Mouse (Mus musculus) thymus, postnatal 14 days (tissue): ENCODE data around the gene Atp5e.

Experiments used
- DNase-seq: peaks from one replicate; pipeline ENCODE4 v3.0.0; 2021

Gene Atp5e

DNA sequence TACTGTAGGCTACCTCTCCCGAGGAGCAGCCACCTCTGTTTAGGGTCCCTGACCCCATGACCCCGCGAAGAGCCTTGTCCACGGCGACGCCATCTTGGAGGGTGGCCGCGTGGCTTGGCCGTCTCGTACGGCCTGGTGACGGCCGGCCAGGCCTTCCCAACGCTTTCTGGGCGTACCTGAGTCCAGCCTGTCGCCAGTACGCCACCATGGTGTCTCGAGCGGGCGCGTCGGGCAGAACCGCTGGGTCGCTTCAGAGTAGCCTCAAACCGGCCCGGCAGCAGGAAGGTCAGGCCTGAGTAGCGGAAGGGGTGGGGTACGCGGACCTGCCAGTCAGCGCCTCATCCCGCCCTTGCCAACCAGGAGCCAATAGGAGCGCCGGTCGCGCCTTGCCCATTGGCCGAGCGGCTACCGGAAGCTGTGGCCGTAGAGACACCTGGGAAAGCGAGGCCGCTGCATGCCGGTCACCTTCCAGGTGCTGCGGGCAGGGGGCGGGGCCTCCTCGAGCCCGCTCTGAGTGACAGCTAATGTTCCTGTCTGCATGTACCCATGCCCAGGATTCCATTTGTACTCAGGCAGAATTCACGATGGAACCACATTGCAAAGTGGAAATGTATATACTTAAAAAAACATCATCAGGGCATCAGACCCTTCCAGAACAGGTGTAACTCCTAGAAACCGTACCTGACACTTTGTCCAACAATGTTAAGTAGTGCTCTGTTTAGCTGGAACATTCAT is at the start of gene Atp5e:
Gene Atp5e, minus strand, starts transcription at position 317 of the 735 bp plus-strand sequence.
- peak; percentile 94 for DNase-seq

- no peak for DNase-seq
Observed at GRCm38 (mm10) chr2:174509825-174510224, 45.9 kb upstream of the Atp5e start.

DNA sequence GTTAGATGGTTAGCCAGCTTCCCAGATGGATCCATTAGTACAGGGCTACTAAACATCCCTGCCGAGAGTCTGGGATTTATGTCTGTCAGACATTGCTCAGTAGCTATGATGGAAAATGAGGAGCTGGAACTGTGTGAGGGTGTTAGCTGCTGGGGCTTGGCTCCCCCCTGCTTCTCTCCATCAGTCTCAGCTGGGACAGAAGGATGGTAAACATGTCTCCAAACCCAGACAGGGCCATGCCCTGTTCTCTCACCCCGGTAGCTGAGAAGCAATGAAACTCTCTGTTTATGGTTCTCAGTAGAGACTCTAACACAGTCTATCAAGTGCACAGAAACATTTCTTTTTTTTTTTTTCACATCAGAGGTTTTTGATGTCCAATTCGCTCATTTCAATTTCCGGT is 44.1 kb upstream of the Atp5e start:
- DNase-seq = no peak

- DNase-seq = no peak
Observed at GRCm38 (mm10) chr2:174502831-174503460, 39.0 kb upstream of the Atp5e start.

DNA sequence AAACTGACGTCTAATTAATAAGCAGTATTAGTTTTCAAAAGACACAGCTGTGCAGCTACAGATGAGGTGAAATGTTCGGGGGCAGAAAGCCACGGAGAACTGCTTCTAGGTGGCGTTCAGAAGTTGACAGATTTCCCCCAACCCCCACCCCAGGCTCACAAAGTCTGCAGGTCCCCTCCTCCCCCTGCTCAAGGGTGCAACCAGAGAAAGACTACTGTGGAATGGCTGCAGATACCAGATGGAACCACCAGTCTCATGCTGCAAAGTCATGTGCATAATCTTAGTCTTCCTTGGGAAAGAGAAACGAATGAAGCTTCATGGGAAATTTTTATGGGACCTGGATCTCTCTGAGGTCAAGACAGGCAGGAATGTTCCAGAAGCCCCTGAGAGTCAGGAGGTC is 38.4 kb upstream of the Atp5e start:
- no peak for DNase-seq

DNA sequence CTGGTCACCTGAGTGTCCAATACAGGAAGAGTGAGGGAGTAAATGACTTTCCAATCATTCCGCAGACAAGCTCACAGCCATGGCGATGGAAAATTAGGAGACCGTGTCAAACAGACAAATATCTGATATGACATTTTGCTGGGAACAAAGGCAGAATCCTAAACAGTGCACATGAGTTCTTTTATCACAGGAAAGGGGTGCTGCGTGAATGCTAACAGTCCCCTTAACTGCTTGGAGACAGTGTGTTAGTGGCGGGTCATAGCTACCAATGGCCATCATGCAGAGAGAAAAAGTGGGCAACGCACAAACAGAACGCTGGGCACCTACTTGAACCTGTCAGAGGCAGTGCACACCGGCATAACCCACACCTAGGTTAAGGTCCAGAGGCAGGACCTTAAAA is 37.6 kb upstream of the Atp5e start:
- DNase-seq = no peak

- no peak for DNase-seq
Observed at GRCm38 (mm10) chr2:174500814-174501503, 37.1 kb upstream of the Atp5e start.

DNA sequence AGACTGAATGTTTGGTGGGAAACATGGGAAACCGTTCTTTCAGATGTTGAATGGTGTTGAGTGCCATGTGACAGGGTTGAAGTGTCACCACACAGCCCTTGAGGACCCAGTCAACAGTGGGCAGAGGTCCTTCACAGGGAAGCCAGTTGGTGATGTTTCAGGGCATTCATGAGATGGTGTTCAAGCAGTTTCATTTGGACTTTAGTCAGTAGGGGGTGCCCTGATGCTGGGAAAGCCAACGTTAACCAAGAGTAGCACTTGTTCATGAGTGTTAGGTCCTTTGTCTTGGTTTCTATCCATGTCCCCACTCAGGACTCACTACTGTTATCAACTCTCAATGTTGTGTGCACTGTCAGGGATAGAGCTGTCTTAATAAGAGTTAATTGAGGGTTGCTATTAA is 29.0 kb upstream of the Atp5e start:
- peak; percentile 56 for DNase-seq

DNA sequence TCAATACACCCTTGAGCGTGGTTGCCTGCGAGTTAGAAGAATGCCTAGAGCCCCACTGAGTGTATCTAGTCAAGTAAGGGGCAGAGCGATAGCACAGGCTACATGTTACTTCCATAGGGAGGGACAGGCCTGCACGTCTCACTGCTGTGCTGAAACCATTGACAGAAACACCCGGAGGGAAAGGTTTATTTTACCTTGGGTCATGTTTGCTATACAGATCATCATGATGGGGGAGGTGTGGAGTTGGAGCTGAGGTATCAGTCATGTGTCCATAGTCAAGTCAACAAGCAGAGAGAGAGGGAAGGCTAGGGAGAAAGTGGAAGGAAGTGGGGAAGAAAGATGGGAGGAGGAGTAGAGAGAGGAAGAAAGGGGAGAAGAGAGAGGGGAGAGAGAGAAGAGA is 23.1 kb upstream of the Atp5e start:
- DNase-seq = no peak

GRCm38 (mm10) chr2:174478746-174479145 is 14.8 kb upstream of the Atp5e start:
- no peak for DNase-seq

- DNase-seq = no peak
Observed at GRCm38 (mm10) chr2:174477543-174478319, 13.8 kb upstream of the Atp5e start.

DNA sequence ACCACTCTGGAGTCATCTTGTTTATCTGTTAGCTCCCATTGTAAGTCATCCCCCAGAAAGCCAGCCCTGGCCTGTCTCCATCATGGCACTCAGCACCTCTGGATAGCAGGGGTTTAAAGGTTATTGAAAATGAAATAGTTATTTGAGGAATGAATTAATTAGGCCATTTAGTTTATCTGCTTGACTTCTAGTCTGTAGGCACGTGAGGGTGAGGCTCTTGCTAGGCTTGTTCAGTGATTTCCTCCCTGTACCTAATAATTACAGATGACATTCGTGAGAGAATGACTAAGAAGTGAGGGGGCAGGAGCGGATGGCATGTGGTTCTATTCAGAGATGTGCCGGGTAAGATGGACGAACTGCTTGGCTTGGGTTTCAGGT is 9.6 kb upstream of the Atp5e start:
- no peak for DNase-seq

- peak; percentile 100 for DNase-seq
Observed at GRCm38 (mm10) chr2:174472818-174473549, 9.1 kb upstream of the Atp5e start, which contains the start of gene Prelid3b. Gene Prelid3b (minus strand): TSS chr2:174473081.

DNA sequence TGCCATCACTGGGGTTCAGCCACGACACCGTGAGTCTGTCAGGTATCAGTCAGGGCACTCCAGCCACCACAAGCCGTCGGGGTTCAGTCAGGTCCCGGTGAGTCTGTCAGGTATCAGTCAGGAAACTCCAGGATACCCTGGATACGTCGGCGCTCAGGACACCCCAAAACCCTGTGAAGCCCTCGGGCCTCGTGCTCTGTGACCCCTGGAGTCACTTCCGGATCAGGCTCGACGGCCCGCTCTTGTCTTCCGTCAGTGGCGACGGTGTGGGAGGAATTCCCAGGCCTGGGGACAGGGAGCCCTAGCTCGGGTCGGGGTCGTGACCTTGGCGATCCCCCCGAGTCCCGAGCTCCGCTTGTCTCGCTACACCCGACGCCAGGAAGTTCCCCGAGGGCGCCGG is 8.5 kb upstream of the Atp5e start:
- DNase-seq = no peak

DNA sequence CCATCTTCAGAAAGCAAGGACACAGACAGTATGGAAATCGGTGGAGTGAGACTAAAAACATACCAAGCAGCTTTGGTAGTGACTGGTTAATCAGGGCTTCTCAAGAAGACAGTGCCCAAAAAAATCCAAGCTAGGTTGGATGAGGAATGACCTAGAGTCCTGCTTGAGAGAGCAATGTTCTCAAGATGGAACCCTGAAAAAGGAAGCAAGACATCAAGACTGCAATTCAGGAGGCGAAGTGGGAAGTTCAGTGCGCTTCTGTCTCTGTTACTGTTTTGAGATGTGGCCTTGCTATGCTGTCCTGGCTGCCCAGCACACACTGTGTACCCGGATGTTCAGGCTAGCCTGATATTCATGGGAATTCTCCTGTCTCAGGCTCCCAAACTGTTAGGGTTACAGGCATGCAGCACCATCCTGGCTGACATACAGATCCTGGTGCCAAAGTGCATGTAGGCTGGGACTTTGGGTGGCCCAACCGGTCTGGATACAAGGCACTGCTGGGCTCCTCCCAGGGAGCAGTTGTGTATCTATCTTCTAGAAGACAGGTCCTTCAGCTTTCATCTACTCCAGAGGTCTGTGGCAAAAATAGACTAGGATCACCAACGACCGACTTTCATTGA is 7.0 kb upstream of the Atp5e start:
- no peak for DNase-seq

- no peak for DNase-seq
Observed at GRCm38 (mm10) chr2:174470333-174470732, 6.4 kb upstream of the Atp5e start.

GRCm38 (mm10) chr2:174463370-174463769 is 535 bp downstream of the Atp5e start:
- no peak for DNase-seq

DNA sequence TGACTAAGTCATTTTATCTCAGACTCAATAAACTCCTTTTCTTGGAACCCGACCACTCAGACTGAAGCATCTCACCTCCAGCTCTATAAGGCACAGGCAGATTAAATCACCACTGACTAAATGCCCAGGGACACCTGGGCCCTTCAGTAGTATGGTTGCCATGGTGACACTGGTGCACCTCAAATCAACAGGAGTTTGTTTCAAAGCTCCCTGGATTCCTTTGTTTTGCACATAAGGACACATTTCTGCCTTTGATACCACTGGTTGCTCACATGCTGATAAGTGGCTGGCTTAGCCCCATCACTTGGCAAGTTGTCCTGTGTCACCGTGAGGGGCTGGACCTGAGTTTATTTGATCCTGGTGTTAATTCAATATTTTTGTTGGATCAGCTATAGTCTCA is 4.5 kb downstream of the Atp5e start:
- no peak for DNase-seq

- DNase-seq = no peak
Observed at GRCm38 (mm10) chr2:174453681-174454080, 10.2 kb downstream of the Atp5e start.

DNA sequence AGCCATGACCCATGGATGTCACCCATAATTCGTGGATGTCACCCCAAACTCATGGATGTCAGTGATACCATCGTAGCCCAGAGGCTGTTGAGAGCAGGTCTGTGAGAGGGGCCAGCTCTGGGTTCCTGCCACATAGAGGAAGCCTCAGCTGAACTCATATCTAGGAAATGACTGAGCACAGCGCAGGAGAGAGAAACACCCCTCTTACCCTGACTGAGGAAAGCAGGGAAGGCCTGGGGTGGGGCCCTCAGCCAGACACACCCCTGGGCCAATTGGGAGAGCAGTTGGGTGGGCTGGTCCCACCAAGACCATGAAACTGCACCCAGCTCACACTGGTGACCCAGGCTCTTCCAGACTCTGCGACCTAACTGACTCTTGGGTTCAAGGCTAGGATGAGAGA is 13.6 kb downstream of the Atp5e start, which contains the start of gene Tubb1:
Gene Tubb1, plus strand, starts transcription at position 343 of the 400 bp plus-strand sequence.
- DNase-seq = no peak

DNA sequence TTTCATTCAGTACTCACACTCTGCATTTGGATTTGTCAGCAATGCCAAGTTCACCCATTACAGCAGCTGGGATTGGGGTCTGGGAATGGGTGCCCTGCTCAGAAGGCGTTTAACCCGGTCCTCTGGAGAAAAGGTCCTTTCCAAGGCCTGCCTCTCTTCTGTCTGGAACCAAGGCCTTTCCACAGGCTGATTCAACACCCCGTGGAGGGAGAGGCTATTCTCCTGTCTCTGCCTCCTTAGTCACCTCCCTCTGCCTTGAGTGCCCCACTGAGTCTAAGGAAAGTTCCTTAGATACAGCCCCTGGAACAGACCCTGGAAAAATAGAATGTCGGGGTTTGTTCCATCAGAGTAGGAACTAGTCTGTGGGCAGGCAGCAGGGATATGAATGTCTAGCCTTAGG is 15.5 kb downstream of the Atp5e start:
- no peak for DNase-seq

GRCm38 (mm10) chr2:174446905-174447304 is 17.0 kb downstream of the Atp5e start:
- DNase-seq = no peak
